Comparison of ENCODE assay signal across 20 mouse cellular contexts in genomic region chr5:139145726-139146125, GRCm38 (mm10). TPM values are rescaled to one million over a fixed set of nuclear protein-coding genes. Genes with fewer than 3 reads are reported as not detected.
DNase-seq lines count a peak whose midpoint lies in the region; TF ChIP-seq lines count a peak whose summit lies in the region.
"Had no signal": no experiment of that assay in that cellular context is flagged by ENCODE, and none has a peak within 500 bp of the region (broad histone marks: within the 10 kb centered on the region; RNA-seq: fewer than 3 reads in every experiment).

No protein-coding gene starts in this region.

- no peak for TF ChIP-seq CTCF in kidney, adult 2 months (conservative IDR thresholded peaks at IDR 0.05; ENCODE audit: insufficient read depth, insufficient read length, low read depth, low read length)
- TF ChIP-seq CTCF in left cerebral cortex, adult 2 months (IDR thresholded peaks at IDR 0.05) = no peak

- intact Hi-C loops in left cerebral cortex, adult 2 months (cut with DNase I) = loop anchor here (2.0 kb wide), 1 partner anchor 17 kb away; no protein-coding TSS in a partner anchor
- intact Hi-C loops in left cerebral cortex, postnatal 10 days (cut with DNase I) = no loop called here

- peak overlapping the region; percentile 81 for H3K27ac ChIP-seq in kidney, adult 2 months (ENCODE audit: insufficient read depth, low read depth, low read length)
- peak overlapping the region; percentile 64; the same call in 1 of the 2 replicates for H3K27ac ChIP-seq in left cerebral cortex, adult 2 months
- H3K27ac ChIP-seq: embryonic facial prominence, embryonic 12.5 days; gastrocnemius, adult 2 months; hindbrain, embryonic 10.5 days; hindbrain, embryonic 14.5 days; intestine, embryonic 15.5 days had no signal

- WGBS in kidney, adult 2 months = 87% methylated on average over 4 of the region's 4 CpGs

- H3K4me3 ChIP-seq in kidney, adult 2 months (ENCODE audit: insufficient read depth, low read depth, low read length) = no peak overlapping the region
- H3K4me3 ChIP-seq in left cerebral cortex, adult 2 months = no peak overlapping the region
- H3K4me3 ChIP-seq: embryonic facial prominence, embryonic 12.5 days; gastrocnemius, adult 2 months; heart, embryonic 12.5 days; hindbrain, embryonic 10.5 days; intestine, embryonic 15.5 days had no signal

- peak; percentile 53 for DNase-seq in cerebellum, adult 9-10 months
- DNase-seq in cerebellum, adult 9-11 months = no peak
- DNase-seq in kidney, adult 2 months = no peak
- DNase-seq in kidney, adult 11 months = no peak
- DNase-seq in left cerebral cortex, adult 2 months (ENCODE audit: extremely low spot score in 1 of 2, low spot score in 2 of 2) = no peak
- no peak for DNase-seq in left cerebral cortex, postnatal 10 days (ENCODE audit: extremely low spot score in 1 of 2, low spot score in 2 of 2)
- peak; percentile 68 for DNase-seq in ZHBTc4 (ENCODE audit: low read depth, low spot score)
- DNase-seq in frontal cortex, postnatal 25 days (ENCODE audit: low spot score in 2 of 2) = no peak
- DNase-seq: adrenal gland, postnatal 10 days; cerebellum, adult 18-20 months; embryo, embryonic 11 days; gastrocnemius, adult 2 months; gastrocnemius, postnatal 25 days had no signal

- TF ChIP-seq POLR2A in kidney, adult 2 months (IDR thresholded peaks at IDR 0.05; ENCODE audit: low read depth, low read length) = no peak

- peaks cover 3% of the 10 kb centered on the region; the same call in 1 of the 2 replicates for H3K4me1 ChIP-seq in kidney, adult 2 months (ENCODE audit: control insufficient read depth, insufficient read depth, low read length)

- no peaks in the 10 kb centered on the region for H3K27me3 ChIP-seq in kidney, adult 2 months (replicated peaks; ENCODE audit: control insufficient read depth, insufficient read depth, low read length)
- H3K27me3 ChIP-seq: CH12.LX; embryonic facial prominence, embryonic 12.5 days; heart, embryonic 12.5 days; intestine, embryonic 15.5 days had no signal

- H3K36me3 ChIP-seq in kidney, adult 2 months (ENCODE audit: control insufficient read depth, insufficient read depth, low read length) = no peaks in the 10 kb centered on the region
- H3K36me3 ChIP-seq: embryonic facial prominence, embryonic 12.5 days; heart, embryonic 12.5 days; hindbrain, embryonic 10.5 days; intestine, embryonic 15.5 days had no signal

RNA-seq across cellular contexts. Expression of gene Prkar1b, which starts 4.1 kb away (rescaled TPM):
- polyA plus RNA-seq in kidney, adult 2 months (2012; rRNA removed) = 6.4 and 7.1 TPM in 2 replicates
- total RNA-seq in left cerebral cortex, adult 2 months (2021) = 100 to 1,000 TPM; 767 to 781 TPM
- total RNA-seq in left cerebral cortex, postnatal 10 days (2021) = 100 to 1,000 TPM; 499 to 505 TPM
- total RNA-seq: CH12.LX; common myeloid progenitor, adult 5-6 weeks had no signal

RNA-seq across cellular contexts. Expression of gene Dnaaf5, which starts 4.3 kb away (rescaled TPM):
- polyA plus RNA-seq in kidney, adult 2 months (2012; rRNA removed) = 16.3 and 17.5 TPM in 2 replicates
- 1 to 10 TPM; 7.4 to 8.2 TPM for total RNA-seq in left cerebral cortex, adult 2 months (2021)
- total RNA-seq in left cerebral cortex, postnatal 10 days (2021) = 1 to 10 TPM; 6.3 to 6.7 TPM

RNA-seq across cellular contexts. Expression of gene Sun1, which starts 54.7 kb away (rescaled TPM):
- 40.0 and 41.0 TPM in 2 replicates for polyA plus RNA-seq in kidney, adult 2 months (2012; rRNA removed)
- 100 to 1,000 TPM; 135 to 147 TPM for total RNA-seq in left cerebral cortex, adult 2 months (2021)
- 10 to 100 TPM; 81.3 to 82.9 TPM for total RNA-seq in left cerebral cortex, postnatal 10 days (2021)

Comparison
In these comparisons a context has a peak if more than half of its experiments do, and no peak if none do; other contexts are left out.
1. DNase-seq: peak in cerebellum, adult 9-10 months (single experiment) and ZHBTc4 (single experiment); none in cerebellum, adult 9-11 months (single experiment), kidney, adult 2 months (single experiment), kidney, adult 11 months (single experiment), left cerebral cortex, adult 2 months (0 of 2), left cerebral cortex, postnatal 10 days (0 of 2) and frontal cortex, postnatal 25 days (0 of 2).